Mouse (Mus musculus): ENCODE measurements at regions not wholly inside any gene's neighbourhood (a gene's known extent, or its start where the extent isn't known, plus 50 kb on each side); places are given as distances from the start of the nearest gene placed in this dataset.

DNA sequence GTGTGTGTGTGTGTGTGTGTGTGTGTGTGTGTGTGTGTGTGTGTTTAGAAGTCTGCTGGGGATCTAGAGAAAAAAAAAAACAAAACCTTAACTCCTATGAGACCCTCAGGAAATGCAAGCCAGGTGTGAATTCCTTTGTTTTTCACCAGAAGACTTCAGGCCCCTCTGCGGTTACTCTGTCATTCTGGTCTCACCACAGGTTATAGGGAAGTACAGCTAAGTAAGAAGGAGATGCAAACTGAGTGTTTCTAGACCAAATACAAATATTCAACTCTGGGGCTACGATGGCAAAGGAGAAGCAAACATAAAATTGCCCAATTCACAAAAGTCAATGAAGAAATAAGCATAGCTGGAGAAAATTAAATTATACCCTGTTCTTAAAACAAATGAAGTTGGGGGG, 54.9 kb upstream of the Basp1 start:
- no peak for DNase-seq

DNA sequence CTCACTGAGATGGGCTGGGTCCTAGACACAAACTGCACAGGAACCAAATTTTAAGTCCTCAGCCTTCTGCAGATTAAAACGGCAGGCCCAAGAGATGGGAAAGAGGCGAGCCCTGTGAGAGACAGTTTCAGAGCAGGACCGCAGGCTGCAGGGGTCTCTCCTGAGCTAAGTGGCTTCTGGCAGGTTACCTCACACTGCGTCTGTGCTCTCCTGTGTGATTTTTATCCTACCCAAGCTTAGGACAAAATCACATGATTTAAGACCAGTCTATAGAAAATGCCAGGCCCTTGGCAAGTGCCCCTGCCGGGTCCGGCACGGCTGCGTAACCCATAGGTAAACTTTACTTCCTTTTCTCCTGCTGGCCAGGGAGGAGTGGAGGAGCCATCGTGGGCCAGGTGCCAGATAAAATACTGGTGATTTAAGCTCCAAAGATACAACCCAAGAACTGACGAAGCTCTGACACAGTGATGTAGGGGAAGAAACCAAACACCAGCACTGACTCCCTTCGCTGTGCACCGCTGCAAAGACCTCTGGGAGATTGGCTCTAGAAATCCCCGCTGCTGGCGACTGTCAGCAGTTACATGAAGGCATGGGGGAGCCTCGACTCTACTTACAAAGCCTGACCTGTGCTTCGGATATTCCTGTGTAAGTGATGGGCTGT, 55.8 kb upstream of the Basp1 start:
- no peak for DNase-seq

DNA sequence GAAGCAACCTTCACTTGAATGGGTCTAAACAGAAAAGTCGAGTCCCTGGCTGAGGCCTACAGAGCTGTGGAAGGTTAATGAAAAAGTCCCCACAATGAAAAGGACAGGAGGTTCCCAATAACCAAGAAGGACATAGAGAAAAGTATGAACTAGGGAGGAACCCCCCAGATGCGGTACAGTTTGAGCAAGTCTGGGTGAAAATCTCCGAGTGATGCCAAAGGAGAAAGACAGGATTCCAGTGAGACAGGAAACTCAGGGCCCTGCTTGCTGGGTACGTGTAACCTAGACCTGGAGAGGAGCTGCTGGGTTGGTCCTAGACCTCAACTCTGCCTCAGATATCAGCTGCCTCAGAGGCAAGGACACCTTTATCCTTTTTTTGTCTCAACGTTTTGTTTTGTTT, 57.8 kb upstream of the Basp1 start:
- DNase-seq: no peak

DNA sequence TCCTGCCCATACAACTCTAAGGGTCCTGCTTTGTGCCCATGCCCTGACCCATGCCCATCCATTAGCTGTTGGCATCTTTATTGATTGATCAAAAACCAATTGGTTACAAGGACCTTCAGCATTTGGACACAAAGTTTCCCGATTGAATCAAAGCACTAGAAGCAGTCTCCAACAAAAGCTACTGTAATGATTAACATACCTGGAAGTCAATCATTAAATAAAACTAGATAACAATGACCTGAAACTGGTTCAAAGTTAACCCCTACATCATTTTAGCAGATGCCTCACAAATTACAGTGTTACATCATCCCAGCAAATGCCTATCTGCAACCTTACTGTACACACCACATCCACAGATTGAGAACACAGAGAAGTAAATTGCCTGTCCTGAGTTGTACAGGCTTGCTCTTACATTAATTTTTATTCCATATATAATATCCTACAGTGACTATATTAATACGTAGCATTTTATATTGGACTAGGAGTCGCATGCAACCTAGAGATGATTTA, 59.7 kb upstream of the Basp1 start:
- DNase-seq: no peak

DNA sequence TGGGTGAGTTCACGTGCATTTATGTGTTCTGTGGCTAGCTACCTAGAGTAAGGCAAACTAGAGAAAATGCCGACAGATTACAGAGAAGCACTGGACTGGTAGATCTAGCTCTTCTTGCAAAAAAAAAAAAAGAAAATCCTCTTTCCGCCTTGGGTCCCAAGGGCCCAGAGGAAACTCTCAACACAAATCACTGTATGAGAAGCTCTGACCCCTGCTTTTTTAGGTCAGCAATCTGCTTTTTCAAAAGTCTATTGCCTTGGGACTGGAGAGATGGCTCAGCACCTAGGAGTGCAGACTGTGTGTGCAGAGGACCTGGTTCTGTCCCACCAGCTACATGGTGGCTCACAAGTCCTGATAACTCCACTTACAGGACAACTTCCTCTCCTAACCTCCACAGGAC, 60.5 kb upstream of the Basp1 start:
- no peak for DNase-seq

DNA sequence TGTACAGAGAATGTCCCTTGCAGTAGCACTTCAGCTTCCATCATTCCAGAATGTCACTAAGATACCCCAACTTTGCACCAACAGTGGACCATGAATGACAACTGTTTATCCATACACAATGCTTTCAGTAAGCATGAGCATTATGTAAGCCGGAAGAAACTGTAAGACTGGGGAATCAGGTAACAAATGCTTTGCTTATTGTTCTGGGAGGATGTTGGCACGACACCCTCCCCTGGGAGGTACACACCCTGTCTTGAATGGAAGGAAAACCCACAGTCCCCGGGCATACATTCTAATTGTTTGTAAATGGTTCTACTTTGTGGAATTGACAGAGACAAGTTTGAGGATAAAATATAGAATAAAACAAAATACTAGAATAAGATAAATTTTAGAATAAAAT, 69.0 kb upstream of the Basp1 start:
- no peak for DNase-seq

GRCm38 (mm10) chr15:25485372-25485771, 71.8 kb upstream of the Basp1 start:
- no peak for DNase-seq

DNA sequence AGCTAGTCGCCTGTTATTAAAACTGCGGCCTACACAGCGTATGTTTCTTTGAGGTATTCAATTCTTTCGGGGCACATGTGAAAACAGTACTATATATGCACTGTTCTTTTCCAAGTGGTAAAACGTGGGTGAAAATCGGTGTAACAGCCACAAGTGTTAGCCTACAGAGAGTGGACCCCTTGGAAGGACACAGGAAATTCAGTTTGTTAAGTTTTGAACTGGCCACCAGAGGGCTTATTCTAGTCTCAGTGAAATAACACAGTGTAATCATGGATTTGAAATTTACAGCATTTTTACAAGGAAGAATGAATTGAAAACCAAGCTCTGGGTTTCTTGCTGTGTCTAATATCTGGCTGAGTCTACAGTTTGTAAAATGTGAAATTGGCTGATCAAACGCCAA, 72.6 kb upstream of the Basp1 start:
- DNase-seq: no peak

DNA sequence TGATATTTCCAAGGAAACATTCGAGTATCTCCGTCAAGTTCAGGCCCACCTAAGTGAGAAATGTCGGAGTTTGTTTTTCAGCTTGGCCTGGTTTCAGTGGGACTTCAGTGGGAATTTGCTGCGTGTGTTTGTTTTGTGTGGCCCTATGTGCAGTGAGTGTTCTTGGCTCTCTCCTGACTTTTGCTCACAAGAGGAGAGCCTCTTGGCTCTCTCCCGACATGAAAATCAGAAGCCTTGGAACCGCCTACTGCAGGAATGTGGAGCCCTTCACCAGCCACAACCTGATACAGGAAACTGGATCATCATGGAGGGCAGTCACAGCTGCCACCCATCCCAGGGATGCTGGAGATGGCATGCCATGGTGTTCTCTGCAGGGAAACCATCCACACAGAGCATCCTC, 76.2 kb upstream of the Basp1 start:
- no peak for DNase-seq

DNA sequence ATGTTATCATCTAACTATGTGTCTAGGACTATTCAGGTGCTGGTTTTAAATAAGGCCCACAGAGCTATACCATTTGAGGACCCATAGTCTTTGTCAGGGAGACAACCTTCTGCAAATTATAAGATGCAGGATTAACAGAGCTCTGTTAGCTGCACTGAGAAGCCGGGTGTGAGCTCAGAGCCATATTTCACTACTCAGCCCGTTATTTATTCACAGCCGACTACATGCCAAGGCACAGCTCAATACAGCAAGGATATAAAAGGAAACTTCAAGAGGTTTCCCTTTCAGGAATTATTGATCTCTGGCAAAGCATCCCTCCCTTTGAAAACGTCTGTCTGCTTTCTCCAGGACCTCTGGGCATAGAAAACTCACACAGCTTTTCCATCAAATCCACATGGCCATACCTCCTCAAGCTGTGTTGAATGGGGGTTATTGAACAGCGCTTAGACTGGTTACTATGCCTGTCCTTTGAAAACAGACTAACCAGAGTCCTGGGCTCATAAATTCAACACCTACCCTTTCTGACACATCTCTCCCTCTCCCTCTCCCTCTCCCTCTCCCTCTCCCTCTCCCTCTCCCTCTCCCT, 78.7 kb upstream of the Basp1 start:
- no peak for DNase-seq

DNA sequence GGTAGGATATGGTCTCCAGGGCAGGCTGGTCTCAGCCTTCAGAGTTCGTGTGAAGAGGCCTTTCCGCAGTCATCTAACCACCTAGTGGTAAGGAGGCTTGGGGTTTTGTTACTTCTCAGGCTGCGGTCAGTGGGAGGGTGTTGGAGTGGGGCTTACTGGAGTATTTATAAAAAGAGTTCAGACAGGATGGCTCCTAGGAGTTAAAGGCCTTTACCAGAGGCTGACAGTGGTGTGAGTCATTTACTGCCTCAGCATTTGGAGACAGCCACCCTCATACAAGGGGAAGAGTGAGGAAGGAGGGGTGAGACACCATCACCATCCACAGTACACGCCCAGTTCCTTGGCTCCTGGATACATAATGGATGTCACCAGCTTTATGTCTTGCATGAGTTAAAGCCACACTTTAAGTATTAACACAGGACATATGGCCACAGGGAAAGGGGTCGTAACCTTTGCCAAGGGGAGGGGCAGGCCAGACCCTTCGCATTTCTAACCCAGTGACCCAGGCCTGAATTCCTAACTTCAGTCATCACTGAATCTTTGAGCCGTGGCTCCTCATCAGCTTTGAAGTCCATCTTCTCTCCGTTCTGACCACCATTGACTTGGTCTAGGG, 81.2 kb upstream of the Basp1 start:
- DNase-seq: no peak

DNA sequence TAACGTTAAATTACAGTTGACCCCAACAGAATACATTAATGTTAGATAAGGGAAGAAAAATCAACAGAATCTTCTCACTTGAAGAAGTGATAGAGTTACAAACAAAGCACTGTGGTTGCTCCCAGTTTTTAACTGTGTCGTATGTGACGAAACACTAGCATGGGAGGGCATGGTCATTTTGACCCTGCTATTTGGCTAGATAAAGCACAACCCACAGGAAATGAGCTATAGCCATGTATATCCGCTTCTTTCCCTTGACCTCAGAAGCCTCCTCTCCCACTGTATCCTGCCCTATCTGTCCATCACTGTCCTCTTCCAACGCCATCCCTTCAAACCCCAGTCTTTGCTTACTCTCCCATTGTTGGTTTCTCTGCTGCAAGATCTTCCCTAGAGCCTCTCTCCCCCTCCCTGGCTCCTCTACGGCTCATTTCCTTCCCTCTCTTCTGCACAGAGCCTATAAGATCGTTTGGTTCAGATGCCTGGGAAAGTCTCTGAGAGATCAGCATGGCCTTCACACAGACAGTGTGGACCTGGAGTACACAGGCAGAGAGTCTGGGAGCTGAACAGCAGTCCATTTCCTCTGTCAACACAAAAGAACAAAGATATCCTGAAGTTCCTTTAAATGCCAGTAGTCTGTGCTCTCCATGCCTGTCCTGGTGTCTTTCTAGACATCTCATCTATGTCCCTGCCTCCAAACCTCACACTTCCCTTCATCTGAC, 82.5 kb upstream of the Basp1 start:
- no peak for DNase-seq

- no peak for DNase-seq
Measured at GRCm38 (mm10) chr15:25497743-25498142, 84.2 kb upstream of the Basp1 start.

- no peak for DNase-seq
Measured at GRCm38 (mm10) chr15:25498422-25498821, 84.9 kb upstream of the Basp1 start.

DNA sequence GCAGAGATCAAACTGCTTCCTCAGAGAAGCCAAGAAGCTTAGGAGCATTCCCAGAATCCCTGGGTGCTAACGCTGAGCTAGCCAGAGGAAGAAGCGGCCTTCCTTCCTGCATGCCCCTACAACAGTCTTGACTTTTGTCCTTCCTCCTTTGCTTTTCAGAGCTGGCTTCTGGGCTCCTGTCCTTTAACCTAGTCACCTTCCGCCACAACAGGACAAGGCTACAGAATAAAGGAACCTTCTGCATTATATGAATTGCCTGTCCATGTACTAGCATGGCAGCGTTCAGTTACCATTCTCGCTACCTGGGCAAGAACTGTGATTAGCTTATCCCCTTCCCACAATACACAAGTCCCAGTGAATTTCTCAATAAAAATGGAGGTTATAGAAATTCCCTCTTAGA, 88.9 kb upstream of the Basp1 start:
- no peak for DNase-seq

- DNase-seq: no peak
Measured at GRCm38 (mm10) chr15:25503104-25503503, 89.5 kb upstream of the Basp1 start.

DNA sequence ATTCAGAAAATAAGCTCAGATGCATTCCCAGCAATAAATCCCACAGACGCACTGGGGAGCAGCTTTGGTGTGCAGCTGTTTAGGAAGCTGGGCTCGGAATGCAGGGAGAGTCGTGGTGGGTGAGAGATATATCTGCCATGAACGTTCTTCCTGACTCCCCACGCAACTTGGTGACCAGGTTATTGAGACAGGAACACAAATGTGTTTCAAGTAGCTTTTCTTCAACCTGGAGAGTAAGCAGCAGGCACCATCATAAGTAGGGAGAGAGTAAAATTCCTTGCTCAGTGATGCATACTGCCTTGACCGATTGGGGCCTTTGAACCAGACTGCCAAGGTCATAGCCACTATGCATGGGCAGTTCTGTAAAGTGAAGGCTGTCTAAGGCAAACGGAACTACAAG, 95.6 kb upstream of the Basp1 start:
- DNase-seq: peak; percentile 18

DNA sequence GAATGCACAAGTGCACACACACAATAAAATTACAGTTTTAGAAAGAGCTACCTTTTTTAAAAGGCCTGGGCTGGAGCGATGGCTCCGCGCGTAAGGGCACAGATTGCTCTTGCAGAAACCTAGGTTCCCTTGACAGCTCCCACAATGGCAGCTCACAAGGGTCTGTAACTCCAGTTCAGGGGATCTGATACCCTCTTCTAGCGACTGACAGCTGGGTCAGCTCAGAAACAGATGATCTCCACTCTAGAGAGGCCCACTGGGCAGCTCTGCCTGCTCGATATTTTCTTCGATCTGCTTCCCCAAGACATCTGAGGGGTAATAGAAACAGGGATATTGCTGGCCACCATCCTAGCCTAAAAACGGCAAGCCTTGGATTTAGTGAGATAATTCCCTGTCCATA, 96.0 kb upstream of the Basp1 start:
- no peak for DNase-seq

GRCm38 (mm10) chr15:25510060-25510492, 96.5 kb upstream of the Basp1 start:
- no peak for DNase-seq

DNA sequence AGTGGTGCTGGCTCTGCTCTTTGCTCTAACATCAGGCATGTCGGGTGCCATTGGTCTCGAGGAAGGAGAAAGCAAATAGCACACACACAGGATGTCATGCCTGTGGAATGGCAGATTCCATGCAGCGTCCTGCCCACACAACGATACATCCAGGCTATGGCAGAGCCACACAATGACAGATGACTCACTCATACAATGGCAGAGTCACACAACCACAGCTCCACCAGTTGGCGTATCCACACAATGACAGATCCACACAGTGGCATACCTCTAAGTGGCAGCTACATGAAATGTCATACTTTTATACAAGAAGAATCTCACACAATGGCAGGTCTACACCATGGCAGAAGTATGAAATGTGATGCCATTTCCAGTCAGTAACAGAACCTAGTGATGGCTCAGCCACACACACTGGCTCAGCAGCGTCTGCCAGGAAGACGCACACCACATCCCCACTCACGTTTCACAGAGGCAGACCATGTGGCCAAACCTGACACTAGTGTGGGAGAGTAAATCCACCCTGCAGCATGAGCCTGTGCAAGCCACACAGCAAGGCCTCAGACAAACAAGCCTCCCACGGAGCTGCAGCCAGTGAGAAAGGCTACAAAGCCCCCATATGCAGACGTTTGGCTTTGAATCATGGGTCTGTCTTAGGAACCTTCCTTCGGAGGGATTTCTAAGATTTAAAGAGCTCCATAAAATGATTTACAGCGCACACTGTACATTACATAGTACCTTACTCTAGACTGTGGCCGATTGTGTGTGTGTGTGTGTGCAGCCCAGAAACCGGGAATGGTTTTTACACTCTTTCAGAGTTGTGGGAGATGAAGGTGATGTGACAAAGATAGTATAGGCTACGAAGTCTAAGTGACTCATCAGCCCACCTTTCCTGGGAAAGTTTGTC, 104.0 kb upstream of the Myo10 start:
- no peak for DNase-seq

DNA sequence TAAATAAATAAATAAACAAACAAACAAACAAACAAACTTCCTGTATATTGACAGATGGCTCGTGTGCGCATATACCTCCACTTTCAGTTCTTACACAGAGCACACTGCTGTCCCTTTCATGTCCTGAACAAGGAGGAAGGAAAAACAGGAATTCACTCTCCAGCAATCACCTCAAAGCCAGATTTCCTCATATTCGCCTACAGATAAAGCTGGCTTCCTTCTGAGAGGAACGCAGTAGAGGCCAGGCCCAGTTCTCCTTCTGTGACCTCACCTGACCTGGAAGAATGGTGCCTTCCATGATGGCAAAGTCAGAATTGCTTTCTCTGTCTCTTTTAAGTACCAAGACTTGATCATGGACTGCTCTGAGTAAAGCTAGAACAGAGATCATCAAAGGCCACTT, 98.1 kb upstream of the Myo10 start:
- DNase-seq: no peak

GRCm38 (mm10) chr15:25525337-25525736, 97.0 kb upstream of the Myo10 start:
- no peak for DNase-seq
